Mouse (Mus musculus) myocyte (in vitro differentiated cells): ENCODE results near the gene Tacc2.

Experiments
- E2F4 ChIP-seq: IDR thresholded peaks from one replicate; pipeline ENCODE4 v1.6.1; 2011; ENCODE audit warnings: mild to moderate bottlenecking, control low read depth, moderate library complexity; ENCODE audit not compliant: insufficient read depth
- MAX ChIP-seq: IDR thresholded peaks from one replicate; pipeline ENCODE4 v1.6.1; 2011; ENCODE audit warnings: low read depth, mild to moderate bottlenecking, control low read depth
- POLR2A ChIP-seq: IDR thresholded peaks from one replicate; pipeline ENCODE4 v1.6.1; 2011; ENCODE audit warnings: low read depth, mild to moderate bottlenecking, control low read depth, moderate library complexity; ENCODE audit not compliant: insufficient read length
- POLR2AphosphoS2 ChIP-seq: IDR thresholded peaks from one replicate; pipeline ENCODE4 v1.6.1; 2011; ENCODE audit warnings: low read depth, control low read depth; ENCODE audit not compliant: insufficient read length
- REST ChIP-seq: IDR thresholded peaks from one replicate; pipeline ENCODE4 v1.6.1; 2011; ENCODE audit warnings: mild to moderate bottlenecking, control low read depth, moderate library complexity; ENCODE audit not compliant: insufficient read depth, insufficient read length
- SRF ChIP-seq: IDR thresholded peaks from one replicate; pipeline ENCODE4 v1.6.1; 2011; ENCODE audit warnings: low read depth; ENCODE audit not compliant: control insufficient read depth, insufficient read length
- TCF12 ChIP-seq: IDR thresholded peaks from one replicate; pipeline ENCODE4 v1.6.1; 2011; ENCODE audit warnings: mild to moderate bottlenecking, control low read depth; ENCODE audit not compliant: poor library complexity, insufficient read depth, severe bottlenecking

GRCm38 (mm10) chr7:130533316-130534260 is 43.6 kb upstream of the Tacc2 start:
- no peak for TF ChIP-seq POLR2AphosphoS2
- TF ChIP-seq POLR2A, result no peak
- no peak for TF ChIP-seq MAX
- no peak for TF ChIP-seq TCF12
- no peak for TF ChIP-seq REST
- no peak for TF ChIP-seq E2F4
- TF ChIP-seq SRF, result no peak
